Mouse (Mus musculus) erythroblast, embryonic 14.5 days (primary cell): ENCODE data around the gene Cltc.

Source experiments
- GATA1 ChIP-seq: IDR thresholded peaks from 2 replicates; pipeline ENCODE4 v1.6.1; 2012; ENCODE audit warnings: low read length, inconsistent platforms, mixed read lengths
- TAL1 ChIP-seq: IDR thresholded peaks from 3 replicates; pipeline ENCODE4 v1.6.1; 2012; ENCODE audit warnings: low read length, inconsistent platforms, mixed read lengths

- no peak for TF ChIP-seq GATA1
- TF ChIP-seq TAL1: no peak
These were observed 109.5 kb downstream of the Cltc start for GRCm38 (mm10) chr11:86647706-86648447.
